Mouse (Mus musculus) cerebellum, adult 9-10 months (tissue): ENCODE data around the gene Gm9732.
"Not testable (repeated sequence)": the region's sequence is repeated elsewhere in the genome, so short reads cannot be mapped to it uniquely, and the experiment has no call there.

Experiments
- DNase-seq: peaks from one replicate; pipeline ENCODE4 v3.0.0; 2022

The Gm9732 gene

GRCm38 (mm10) chr14:43274986-43275511 lies at the start of gene Gm9732:
Gene Gm9732 (plus strand): TSS chr14:43275036.
- not testable (repeated sequence) for DNase-seq

GRCm38 (mm10) chr14:43235204-43235603 lies 39.6 kb upstream of the Gm9732 start, which contains the start of gene Gm8122:
Gene Gm8122 (minus strand): TSS chr14:43235304.
- DNase-seq = not testable (repeated sequence)

- DNase-seq = not testable (repeated sequence)
These were observed 37.1 kb upstream of the Gm9732 start for GRCm38 (mm10) chr14:43237769-43238168.

GRCm38 (mm10) chr14:43249611-43250170 lies 25.1 kb upstream of the Gm9732 start:
- DNase-seq = not testable (repeated sequence)

DNA sequence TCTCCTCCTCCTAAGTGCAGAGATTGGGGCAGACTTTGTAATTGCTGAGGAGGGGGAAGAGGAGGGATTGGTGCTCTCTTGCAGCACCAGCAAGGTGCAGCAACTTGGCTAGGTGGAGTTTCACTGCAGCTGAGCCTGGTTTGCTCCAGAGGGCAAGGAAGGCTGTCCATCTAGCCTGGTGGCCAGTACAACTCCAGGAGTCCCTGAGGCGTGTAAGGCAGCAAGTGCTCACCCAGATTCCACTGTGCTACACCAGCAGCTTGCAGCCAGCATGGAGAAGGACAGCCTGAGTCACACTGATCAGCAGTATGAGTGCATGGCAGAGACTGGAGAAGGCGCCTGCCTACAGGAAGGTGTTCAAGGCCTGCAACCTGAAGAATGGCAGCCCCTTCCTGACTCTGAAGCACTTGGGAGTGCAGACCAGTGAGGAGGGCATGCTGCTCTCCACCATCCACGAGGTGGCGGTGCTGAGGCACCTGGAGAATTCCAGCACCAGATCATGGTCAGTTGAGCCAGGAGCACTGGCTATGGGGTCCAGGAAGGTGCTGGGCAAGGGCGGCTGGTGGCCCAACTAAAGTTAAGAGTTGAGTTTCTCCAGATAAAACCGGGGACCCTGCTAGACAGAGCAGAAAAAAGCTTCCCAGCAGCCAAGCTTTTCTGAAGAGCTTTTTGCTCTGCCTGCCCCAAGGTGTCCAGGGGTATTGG lies 24.1 kb upstream of the Gm9732 start:
- not testable (repeated sequence) for DNase-seq

GRCm38 (mm10) chr14:43256511-43256910 lies 18.3 kb upstream of the Gm9732 start:
- DNase-seq = not testable (repeated sequence)

- DNase-seq = not testable (repeated sequence)
These were observed 16.5 kb upstream of the Gm9732 start, which contains the start of gene Gm8126 for GRCm38 (mm10) chr14:43258349-43258748. Gene Gm8126 (plus strand): TSS chr14:43258649.

- DNase-seq = not testable (repeated sequence)
These were observed 11.4 kb upstream of the Gm9732 start for GRCm38 (mm10) chr14:43263421-43263820.

- DNase-seq = not testable (repeated sequence)
These were observed 6.2 kb upstream of the Gm9732 start for GRCm38 (mm10) chr14:43268521-43269084.

- DNase-seq = not testable (repeated sequence)
These were observed 5.6 kb upstream of the Gm9732 start for GRCm38 (mm10) chr14:43269211-43269610.

DNA sequence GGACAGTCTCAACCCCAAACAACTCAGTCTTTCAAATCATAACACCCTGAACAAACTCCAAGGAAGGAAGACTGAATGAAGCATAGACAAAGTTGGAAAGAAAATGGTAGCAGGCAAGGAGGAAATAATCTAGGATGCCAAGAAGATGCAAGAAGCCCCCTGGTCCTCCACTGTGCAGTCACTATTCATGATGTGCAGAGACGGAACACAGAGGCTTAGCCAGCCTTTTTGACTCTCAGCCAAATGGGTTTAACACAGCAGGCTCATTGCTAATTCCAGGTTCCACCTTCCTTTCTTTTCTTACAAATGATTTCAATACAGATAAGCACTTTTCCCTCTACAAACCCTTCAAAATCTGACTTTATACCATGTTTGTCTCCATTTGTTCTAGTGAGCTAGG lies 1.7 kb upstream of the Gm9732 start:
- DNase-seq = not testable (repeated sequence)

- DNase-seq = not testable (repeated sequence)
These were observed 916 bp downstream of the Gm9732 start for GRCm38 (mm10) chr14:43275752-43276151.

DNA sequence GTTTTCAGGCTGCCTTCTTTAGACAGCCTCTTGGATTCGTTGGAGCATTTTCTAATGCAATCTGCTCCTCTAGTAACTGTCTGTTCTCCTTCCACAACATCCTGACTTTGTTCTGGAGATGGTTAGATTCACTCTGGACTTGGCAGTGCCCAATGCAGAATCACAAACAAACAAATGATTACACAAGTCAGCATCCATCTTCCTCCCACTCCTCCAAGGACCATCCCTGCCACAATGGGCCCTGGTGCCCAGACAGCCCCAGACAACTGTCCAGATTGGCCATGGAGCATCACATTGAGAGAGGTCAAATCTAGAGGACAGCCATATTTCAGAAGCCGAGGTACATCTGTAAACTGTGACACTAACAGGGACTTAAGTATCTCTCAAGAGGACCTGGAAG lies 2.6 kb downstream of the Gm9732 start:
- DNase-seq = not testable (repeated sequence)

- not testable (repeated sequence) for DNase-seq
These were observed 3.3 kb downstream of the Gm9732 start for GRCm38 (mm10) chr14:43278146-43278545.

DNA sequence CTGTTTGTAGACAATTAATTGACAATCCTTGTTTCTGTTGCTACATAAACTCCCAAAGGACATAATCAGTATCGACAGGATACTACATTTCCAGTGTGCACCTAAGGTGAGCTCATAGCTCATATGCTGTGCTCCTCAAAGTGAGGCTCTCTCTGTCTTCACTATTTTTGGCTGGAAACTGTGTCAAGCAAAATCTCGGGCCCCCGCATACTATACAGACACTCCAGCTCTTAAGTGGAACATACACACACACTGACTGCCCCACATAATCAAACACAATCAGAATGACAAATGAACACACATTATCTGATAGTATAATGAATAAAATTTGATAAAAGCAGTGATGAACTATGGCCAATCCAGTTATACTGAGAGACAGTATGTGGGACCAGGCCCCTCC lies 3.8 kb downstream of the Gm9732 start:
- DNase-seq = not testable (repeated sequence)

GRCm38 (mm10) chr14:43293503-43293902 lies 18.7 kb downstream of the Gm9732 start, which contains the start of gene Gm8127:
Gene Gm8127 (minus strand): TSS chr14:43293832.
- DNase-seq = not testable (repeated sequence)

GRCm38 (mm10) chr14:43319516-43319915 lies 44.7 kb downstream of the Gm9732 start:
- DNase-seq = not testable (repeated sequence)

GRCm38 (mm10) chr14:43328603-43329002 lies 53.8 kb downstream of the Gm9732 start:
- DNase-seq = not testable (repeated sequence)

GRCm38 (mm10) chr14:43331362-43331880 lies 56.6 kb downstream of the Gm9732 start:
- not testable (repeated sequence) for DNase-seq

GRCm38 (mm10) chr14:43337646-43338045 lies 62.8 kb downstream of the Gm9732 start:
- DNase-seq = not testable (repeated sequence)

GRCm38 (mm10) chr14:43347711-43348110 lies 72.9 kb downstream of the Gm9732 start, which contains the start of gene 1700001F09Rik:
Gene 1700001F09Rik (minus strand): TSS chr14:43347811.
- DNase-seq = not testable (repeated sequence)

GRCm38 (mm10) chr14:43352944-43353343 lies 78.1 kb downstream of the Gm9732 start:
- DNase-seq = not testable (repeated sequence)
